Mouse (Mus musculus): ENCODE results near the gene Nr1h4.

Gene Nr1h4

GRCm38 (mm10) chr10:89432743-89433142 is 100.6 kb downstream of the Nr1h4 start:
- DNase-seq (ENCODE audit: low spot score in 2 of 2), result no peak

DNA sequence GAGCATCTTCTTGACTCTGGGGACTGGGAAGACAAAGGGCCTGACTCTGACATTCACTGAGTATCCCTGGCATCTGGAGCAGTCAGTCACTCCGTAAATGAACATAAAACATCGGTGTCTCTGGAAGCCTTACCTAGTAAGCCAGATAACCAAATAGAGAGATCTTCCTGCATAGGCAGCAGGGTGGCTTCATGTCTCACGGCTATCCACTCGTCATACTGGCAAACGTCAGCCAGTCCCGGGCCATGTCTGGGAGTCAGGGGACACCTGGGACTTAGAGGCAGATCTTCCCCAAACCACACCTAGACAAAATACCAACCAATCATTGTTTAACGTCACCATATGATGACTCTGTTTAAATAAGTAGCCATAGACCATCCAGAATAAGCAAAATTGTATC is 102.6 kb downstream of the Nr1h4 start:
- DNase-seq (ENCODE audit: low spot score in 2 of 2), result no peak

DNA sequence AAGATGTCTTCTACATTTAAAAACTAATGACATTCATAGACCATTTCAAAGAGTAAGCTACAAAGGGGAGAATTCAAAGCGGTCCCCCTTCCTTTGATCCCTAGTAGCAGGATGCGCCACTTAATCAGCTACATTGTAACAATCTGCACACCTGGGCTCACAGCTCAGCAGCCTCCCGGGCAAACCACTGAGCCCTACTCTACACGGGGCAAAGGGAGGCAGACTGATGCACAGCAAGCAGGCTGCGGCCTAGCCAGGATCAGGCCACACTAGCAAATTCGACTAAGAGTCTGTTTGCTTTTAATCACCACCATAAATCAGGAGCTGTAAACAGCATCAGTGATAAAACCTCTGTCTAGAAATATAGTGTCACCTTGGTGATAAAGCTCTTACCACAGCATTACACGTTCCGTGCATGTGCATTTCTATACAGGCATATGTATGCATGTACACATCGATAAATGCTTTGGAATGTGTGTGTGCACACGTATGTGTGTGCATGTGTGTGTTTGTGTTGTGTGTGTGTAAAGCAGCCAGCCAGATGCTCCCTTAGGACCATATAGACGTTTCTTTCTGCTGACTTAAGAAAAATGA is 108.5 kb downstream of the Nr1h4 start:
- DNase-seq (ENCODE audit: low spot score in 2 of 2), result no peak

DNA sequence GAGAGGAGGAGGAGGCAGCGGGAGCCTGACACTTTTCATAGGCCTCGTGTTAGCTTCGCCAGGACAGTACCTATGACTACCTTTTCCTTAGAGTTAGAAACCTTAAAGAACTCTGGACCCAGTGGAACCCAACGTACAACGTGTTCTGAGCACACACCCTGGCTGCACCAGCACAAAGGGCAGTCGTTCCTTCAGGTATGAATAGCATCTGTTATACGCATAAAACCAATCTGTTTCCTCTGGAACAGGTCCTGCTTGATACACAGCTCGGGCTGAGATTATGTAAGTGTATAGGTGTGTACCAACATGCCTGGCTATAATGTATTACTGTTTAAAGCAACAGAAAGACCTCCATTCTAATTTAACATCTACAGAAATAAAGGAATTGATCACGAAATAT is 109.2 kb downstream of the Nr1h4 start:
- no peak for DNase-seq (ENCODE audit: low spot score in 2 of 2)

DNA sequence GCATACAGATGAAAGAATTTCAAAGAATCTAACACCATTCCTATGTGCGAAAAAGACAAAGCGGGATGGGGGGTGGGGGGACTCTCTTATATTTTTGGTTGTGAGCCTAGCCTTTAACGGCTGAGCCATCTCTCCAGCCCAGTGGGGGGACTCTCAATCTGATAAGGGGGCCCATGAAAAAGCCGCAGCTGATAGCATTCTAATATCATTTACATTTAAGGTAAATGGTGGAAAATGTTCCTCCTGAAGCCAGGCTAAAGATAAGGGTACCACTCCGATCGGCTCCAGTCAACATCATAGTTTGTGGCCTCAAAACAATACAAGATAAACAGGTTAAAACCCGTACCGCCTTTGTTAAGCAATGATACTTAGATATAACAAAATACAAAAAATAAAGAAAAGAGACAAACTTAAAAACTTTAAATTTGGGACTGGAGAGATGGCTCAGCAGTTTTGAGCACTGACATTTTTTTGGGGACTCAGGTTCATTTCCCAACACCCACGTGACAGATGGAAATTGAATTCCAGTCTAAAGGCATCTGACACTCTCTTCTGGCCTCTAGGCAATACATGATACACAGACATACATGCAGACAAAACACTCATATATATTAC is 110.1 kb downstream of the Nr1h4 start:
- no peak for DNase-seq (ENCODE audit: low spot score in 2 of 2)

- no peak for DNase-seq (ENCODE audit: low spot score in 2 of 2)
Observed at GRCm38 (mm10) chr10:89422504-89423158, 110.8 kb downstream of the Nr1h4 start.

DNA sequence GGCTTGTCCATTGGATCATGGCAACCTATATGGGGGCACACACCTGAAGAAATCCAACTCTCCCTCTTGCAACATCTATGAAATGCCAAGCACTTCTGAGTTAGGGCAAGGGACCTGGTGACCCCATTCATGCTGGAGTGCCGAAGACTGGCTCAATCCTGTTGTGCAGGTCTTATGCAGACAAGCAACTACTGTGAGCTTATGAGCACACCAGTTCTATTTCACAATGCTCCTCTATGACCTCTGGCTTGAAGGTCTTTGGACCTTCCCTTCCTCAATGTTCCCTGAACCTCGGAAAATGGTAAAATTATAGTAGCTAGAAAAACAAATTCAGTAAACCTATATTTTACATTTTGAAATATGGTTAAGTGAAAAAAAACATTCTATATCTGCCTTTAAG is 115.4 kb downstream of the Nr1h4 start:
- DNase-seq (ENCODE audit: low spot score in 2 of 2), result no peak

DNA sequence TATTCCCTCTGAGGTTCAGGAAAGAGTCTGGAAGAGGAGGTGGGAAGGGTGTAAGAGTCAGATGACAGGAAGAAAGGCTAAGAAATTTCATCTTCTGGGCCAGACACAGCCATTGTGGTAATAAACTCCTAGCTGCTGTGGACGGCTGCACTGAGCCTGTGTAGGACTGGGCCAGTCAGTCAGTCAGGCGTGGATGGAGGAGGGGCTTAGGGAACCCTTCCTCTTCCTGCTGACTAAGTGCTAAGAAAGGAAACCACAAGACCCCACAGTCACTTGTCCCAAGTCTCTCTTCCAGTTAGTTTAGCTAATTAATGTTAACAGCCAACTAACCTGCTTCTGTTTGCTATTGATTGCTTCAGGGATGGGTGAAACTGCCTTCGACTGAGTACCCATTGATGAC is 117.9 kb downstream of the Nr1h4 start:
- no peak for DNase-seq (ENCODE audit: low spot score in 2 of 2)

DNA sequence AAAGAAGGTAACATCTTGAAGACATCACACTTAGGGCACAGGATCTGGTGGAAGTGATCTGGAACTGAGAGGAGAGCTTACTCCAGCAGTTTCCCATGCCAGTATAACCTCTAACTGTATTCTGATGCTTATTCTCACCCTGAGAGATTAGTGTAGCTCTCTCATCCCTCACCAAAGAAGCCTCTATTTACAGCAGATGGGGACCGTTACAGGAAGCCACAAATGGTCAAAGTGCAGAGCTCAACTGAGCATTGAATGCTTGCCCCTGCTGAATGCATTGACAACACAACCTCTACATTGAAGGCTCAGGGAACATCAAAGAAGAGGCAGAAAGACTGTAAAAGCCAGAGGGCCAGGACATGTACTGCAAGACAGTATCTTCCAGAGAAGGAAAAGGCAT is 125.8 kb downstream of the Nr1h4 start:
- DNase-seq (ENCODE audit: low spot score in 2 of 2), result no peak

- no peak for DNase-seq (ENCODE audit: low spot score in 2 of 2)
Observed at GRCm38 (mm10) chr10:89406733-89407484, 126.5 kb downstream of the Nr1h4 start.

DNA sequence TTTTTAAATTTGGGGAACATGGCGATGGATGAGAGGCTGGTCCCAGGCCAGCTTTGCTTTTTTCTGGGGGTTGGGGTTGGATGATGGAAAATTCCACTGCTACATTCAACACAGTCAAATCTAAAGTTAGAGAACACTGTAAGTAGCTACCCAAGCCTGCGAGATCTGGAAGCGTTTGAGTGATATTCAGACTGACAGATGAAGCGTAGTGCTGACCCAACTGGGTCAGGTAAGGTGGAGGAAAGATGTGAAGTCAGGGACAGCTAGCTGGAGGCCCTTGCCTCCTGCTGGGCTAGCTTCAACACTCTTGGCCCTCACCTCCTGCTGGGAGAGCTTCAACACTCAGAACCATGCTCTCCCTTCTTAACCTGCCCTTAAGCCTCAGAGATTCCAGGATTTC is 128.4 kb downstream of the Nr1h4 start:
- no peak for DNase-seq (ENCODE audit: low spot score in 2 of 2)
